Mouse (Mus musculus): Measurements from ENCODE around the gene Specc1. TPM values are rescaled to one million over a fixed set of nuclear protein-coding genes. Genes with fewer than 3 reads are reported as not detected.

Gene Specc1
- polyA plus RNA-seq, 2 experiments, result 8.7 to 8.9 TPM

GRCm38 (mm10) chr11:61946608-61947007 lies 10.0 kb upstream of the Specc1 start:
- WGBS, result 94% methylated on average over 4 of the region's 4 CpGs
- Histone ChIP-seq H3K27ac (replicated peaks; ENCODE audit: low read depth, low read length) (no peak overlapping the region), H3K4me3 (replicated peaks; ENCODE audit: low read length) (no peak overlapping the region), H3K4me2 (replicated peaks; ENCODE audit: low read depth, low read length, severe bottlenecking) (no peak overlapping the region), H3K9ac (ENCODE audit: low read depth, low read length, severe bottlenecking) (no peak overlapping the region), H3K4me1 (ENCODE audit: control insufficient read depth, insufficient read depth, low read length) (no peaks in the 10 kb centered on the region), H3K36me3 (ENCODE audit: control insufficient read depth, insufficient read depth, low read length) (no peaks in the 10 kb centered on the region), H3K27me3 (ENCODE audit: control insufficient read depth, insufficient read depth, low read length) (no peaks in the 10 kb centered on the region), H3K9me3 (ENCODE audit: control insufficient read depth, low read length) (no peaks in the 10 kb centered on the region)
- TF ChIP-seq POLR2A (IDR thresholded peaks at IDR 0.05; ENCODE audit: borderline replicate concordance, extremely low read depth, insufficient read depth, insufficient read length), result no peak
- DNase-seq (ENCODE audit: low spot score) (no peak), ATAC-seq (ENCODE audit: low FRiP score, low read depth) (no peak)

- DNase-seq (ENCODE audit: low spot score) (peak; percentile 65), ATAC-seq (ENCODE audit: low FRiP score, low read depth) (no peak)
- H3K27me3 ChIP-seq (ENCODE audit: control insufficient read depth, insufficient read depth, low read length), result no peaks in the 10 kb centered on the region
- no peaks in the 10 kb centered on the region for H3K9me3 ChIP-seq (ENCODE audit: control insufficient read depth, low read length)
- H3K4me2 ChIP-seq (replicated peaks; ENCODE audit: low read depth, low read length, severe bottlenecking), result no peak overlapping the region
- H3K4me1 ChIP-seq (ENCODE audit: control insufficient read depth, insufficient read depth, low read length), result no peaks in the 10 kb centered on the region
- H3K4me3 ChIP-seq (replicated peaks; ENCODE audit: low read length), result no peak overlapping the region
- under 1% methylated on average over 3 of the region's 3 CpGs for WGBS
- no peak for TF ChIP-seq POLR2A (IDR thresholded peaks at IDR 0.05; ENCODE audit: borderline replicate concordance, extremely low read depth, insufficient read depth, insufficient read length)
- no peak overlapping the region for H3K27ac ChIP-seq (replicated peaks; ENCODE audit: low read depth, low read length)
- H3K36me3 ChIP-seq (ENCODE audit: control insufficient read depth, insufficient read depth, low read length), result no peaks in the 10 kb centered on the region
- no peak overlapping the region for H3K9ac ChIP-seq (ENCODE audit: low read depth, low read length, severe bottlenecking)
Measured at GRCm38 (mm10) chr11:61949315-61949714, 7.2 kb upstream of the Specc1 start.

- no peak overlapping the region for H3K4me3 ChIP-seq (replicated peaks; ENCODE audit: low read length)
- H3K4me2 ChIP-seq (replicated peaks; ENCODE audit: low read depth, low read length, severe bottlenecking), result no peak overlapping the region; the same call in 1 of the 2 replicates
- TF ChIP-seq POLR2A (IDR thresholded peaks at IDR 0.05; ENCODE audit: borderline replicate concordance, extremely low read depth, insufficient read depth, insufficient read length), result no peak
- no peaks in the 10 kb centered on the region for H3K4me1 ChIP-seq (ENCODE audit: control insufficient read depth, insufficient read depth, low read length)
- WGBS, result 18% methylated on average over 10 of the region's 10 CpGs
- H3K9ac ChIP-seq (ENCODE audit: low read depth, low read length, severe bottlenecking), result no peak overlapping the region
- no peaks in the 10 kb centered on the region for H3K36me3 ChIP-seq (ENCODE audit: control insufficient read depth, insufficient read depth, low read length)
- no peaks in the 10 kb centered on the region for H3K27me3 ChIP-seq (ENCODE audit: control insufficient read depth, insufficient read depth, low read length)
- H3K9me3 ChIP-seq (ENCODE audit: control insufficient read depth, low read length), result no peaks in the 10 kb centered on the region
- no peak overlapping the region for H3K27ac ChIP-seq (replicated peaks; ENCODE audit: low read depth, low read length)
- no peak for ATAC-seq (ENCODE audit: low FRiP score, low read depth)
- DNase-seq (ENCODE audit: low spot score), result peak; percentile 77
Measured at GRCm38 (mm10) chr11:61950632-61951031, 5.9 kb upstream of the Specc1 start.

GRCm38 (mm10) chr11:61955136-61955535 lies 1.4 kb upstream of the Specc1 start:
- Histone ChIP-seq H3K9me3 (ENCODE audit: control insufficient read depth, low read length) (no peaks in the 10 kb centered on the region), H3K4me1 (ENCODE audit: control insufficient read depth, insufficient read depth, low read length) (no peaks in the 10 kb centered on the region), H3K9ac (ENCODE audit: low read depth, low read length, severe bottlenecking) (no peak overlapping the region), H3K36me3 (ENCODE audit: control insufficient read depth, insufficient read depth, low read length) (no peaks in the 10 kb centered on the region), H3K27ac (replicated peaks; ENCODE audit: low read depth, low read length) (no peak overlapping the region), H3K4me3 (replicated peaks; ENCODE audit: low read length) (no peak overlapping the region), H3K27me3 (ENCODE audit: control insufficient read depth, insufficient read depth, low read length) (peaks cover 18% of the 10 kb centered on the region; the same call in 1 of the 2 replicates), H3K4me2 (replicated peaks; ENCODE audit: low read depth, low read length, severe bottlenecking) (no peak overlapping the region)
- WGBS, result 76% methylated on average over 6 of the region's 6 CpGs
- ATAC-seq (ENCODE audit: low FRiP score, low read depth) (no peak), DNase-seq (ENCODE audit: low spot score) (no peak)
- no peak for TF ChIP-seq POLR2A (IDR thresholded peaks at IDR 0.05; ENCODE audit: borderline replicate concordance, extremely low read depth, insufficient read depth, insufficient read length)

GRCm38 (mm10) chr11:61955951-61956350 lies 612 bp upstream of the Specc1 start:
- Histone ChIP-seq H3K4me1 (ENCODE audit: control insufficient read depth, insufficient read depth, low read length) (no peaks in the 10 kb centered on the region), H3K36me3 (ENCODE audit: control insufficient read depth, insufficient read depth, low read length) (no peaks in the 10 kb centered on the region), H3K9me3 (ENCODE audit: control insufficient read depth, low read length) (no peaks in the 10 kb centered on the region), H3K27me3 (ENCODE audit: control insufficient read depth, insufficient read depth, low read length) (peaks cover 18% of the 10 kb centered on the region; the same call in 1 of the 2 replicates), H3K4me3 (replicated peaks; ENCODE audit: low read length) (no peak overlapping the region), H3K9ac (ENCODE audit: low read depth, low read length, severe bottlenecking) (no peak overlapping the region), H3K4me2 (replicated peaks; ENCODE audit: low read depth, low read length, severe bottlenecking) (no peak overlapping the region; the same call in 1 of the 2 replicates), H3K27ac (replicated peaks; ENCODE audit: low read depth, low read length) (no peak overlapping the region)
- WGBS, result 86% methylated on average over 6 of the region's 6 CpGs
- ATAC-seq (ENCODE audit: low FRiP score, low read depth) (no peak), DNase-seq (ENCODE audit: low spot score) (no peak)
- no peak for TF ChIP-seq POLR2A (IDR thresholded peaks at IDR 0.05; ENCODE audit: borderline replicate concordance, extremely low read depth, insufficient read depth, insufficient read length)

Data from limb, embryonic 14.5 days (tissue).